Mouse (Mus musculus) lung, postnatal 14 days (tissue): ENCODE results near the gene Adssl1.

Experiments
- DNase-seq: peaks from one replicate; pipeline ENCODE4 v3.0.0; 2021

The Adssl1 gene

DNA sequence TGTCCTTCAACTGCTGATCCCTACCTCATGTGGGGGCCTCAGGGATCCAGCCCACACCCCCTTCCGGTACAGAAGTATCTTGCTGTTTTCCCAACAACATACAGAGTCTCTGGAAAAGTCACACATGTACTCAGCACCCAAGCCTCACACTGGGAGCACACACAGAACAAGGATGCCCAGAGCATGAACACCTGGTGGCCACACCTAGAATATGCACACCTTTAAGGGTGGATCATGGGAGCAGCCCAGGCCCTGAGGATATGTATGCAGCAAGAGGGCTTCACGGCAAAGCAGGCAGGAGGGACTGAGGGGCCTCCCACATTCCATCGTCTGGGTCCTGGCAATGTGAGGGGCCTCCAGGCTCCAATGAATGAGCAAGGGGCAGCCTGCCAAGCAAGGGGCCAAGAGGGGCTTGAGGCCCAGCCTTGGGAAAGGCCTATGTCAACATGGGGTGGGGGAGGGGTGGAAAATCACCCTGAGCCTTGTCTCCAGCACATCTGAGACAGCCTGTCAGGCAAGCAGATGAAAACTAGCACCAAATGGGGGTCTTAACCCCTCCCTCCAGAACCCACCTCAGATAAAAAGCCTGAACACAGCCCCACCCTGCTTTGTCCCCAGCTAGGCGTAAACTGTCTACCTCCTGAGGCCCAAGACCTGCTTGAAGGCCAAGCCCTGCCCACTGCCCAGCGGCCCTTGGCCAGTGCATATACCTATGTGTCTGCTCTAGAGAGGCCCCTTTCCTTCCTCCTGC is 40.9 kb downstream of the Adssl1 start:
- peak; percentile 67 for DNase-seq

DNA sequence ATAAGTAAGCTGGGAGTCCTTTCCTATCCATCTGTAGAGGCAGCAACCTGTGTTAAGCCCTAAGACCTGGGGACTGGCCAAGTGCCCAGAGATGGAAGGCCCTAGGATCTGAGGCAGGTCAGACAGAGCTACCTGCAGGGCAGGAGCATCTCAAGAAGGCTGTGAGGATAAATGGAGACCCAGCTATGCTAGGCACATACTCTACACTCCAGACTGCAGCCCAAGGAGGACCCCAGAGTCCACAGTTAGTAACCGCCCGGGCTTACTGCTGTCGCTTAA is 41.4 kb downstream of the Adssl1 start:
- no peak for DNase-seq

DNA sequence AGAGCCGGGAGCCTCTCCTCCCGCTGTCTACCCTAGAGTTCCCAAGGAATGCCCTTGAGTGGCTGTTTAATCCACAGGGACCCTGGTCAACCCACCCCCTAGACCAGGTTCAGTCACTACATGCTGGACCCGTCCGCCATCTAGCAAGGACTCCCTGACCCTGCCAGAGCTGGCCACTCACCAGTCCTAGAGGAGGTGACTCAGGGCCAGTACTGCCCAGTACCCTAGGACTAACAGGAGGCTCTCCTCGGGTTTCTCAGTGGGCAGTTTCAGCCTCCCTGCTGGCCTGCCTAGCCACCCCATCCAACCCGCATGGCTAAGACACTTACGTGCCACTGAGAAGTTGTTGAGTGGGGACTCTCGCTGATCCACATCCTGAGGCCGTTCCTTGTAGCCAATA is 42.0 kb downstream of the Adssl1 start:
- no peak for DNase-seq

DNA sequence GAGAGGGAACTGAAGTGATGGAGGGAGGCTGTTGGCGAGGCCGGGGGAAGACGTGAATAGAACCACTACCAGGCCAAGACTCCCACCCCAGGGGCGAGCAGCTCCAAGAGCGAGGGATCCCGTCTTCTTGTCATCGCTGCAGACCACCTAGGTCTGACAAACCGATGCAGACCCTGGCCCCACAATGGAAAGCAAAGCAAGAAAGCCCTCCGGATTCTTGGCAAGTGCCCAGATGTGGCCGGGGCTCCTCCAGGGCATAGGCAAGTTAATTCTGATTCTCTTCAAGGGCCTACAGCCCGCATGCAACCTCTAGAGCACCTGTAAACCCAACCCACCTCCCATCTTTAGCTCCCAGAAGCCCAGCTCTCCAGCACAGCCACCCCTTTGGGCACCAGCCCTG is 43.5 kb downstream of the Adssl1 start:
- DNase-seq = no peak

DNA sequence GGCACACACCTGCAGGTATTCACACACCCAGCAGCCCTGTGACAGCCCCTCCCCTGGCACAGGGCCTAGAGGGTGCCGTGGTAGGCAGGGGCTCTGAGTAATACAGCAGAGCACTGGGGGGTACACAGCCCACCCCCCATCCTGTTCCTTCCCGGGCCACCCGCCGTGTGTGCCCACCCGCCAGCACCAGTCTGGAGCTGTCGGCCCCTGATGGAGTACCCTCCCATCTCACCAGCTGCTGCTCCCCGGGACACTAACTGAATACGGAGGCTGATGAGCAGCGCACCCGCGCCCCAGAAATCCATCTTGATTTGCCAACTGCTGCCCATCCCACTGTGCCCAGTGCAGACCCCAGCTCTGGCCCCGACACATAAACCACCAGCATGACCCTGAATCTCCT is 43.9 kb downstream of the Adssl1 start:
- DNase-seq = no peak

DNA sequence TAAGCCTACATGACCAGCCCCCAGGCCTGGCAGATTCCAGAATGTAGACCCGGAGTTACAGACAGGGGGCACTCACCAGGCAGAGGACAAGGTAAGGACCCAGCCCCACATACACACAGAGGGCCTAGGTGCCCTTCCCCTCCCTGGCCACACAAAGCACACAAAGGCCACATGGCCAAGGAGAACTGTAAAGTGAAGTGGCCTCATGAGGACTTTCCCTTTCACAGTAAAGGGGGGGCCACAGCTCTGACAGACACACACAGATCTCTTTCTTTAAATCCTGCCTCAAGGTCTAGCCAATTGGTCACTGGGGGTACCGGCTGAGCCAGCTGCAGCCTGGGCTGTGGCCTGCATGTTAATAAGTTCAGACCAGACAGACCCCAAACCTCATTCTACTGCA is 44.3 kb downstream of the Adssl1 start:
- no peak for DNase-seq

DNA sequence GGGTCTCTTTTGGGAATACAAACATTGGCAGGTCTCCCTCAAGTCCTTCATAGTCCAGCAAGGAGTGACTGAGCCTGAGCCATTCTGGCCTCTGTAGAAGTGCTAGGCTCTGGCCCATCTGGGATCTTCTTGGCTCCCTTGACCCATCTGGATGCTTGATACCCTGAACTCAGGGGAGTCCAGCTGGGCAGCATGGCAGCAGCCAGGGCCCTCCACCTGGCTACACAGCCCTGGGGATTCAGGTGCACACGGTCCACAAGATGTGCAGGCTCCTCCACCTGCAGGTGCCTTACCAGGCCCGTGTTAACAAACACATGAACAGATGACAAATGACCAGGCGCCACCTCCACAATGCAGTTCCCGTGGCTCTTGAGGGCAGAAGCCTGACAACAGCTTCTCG is 44.8 kb downstream of the Adssl1 start:
- DNase-seq = no peak

DNA sequence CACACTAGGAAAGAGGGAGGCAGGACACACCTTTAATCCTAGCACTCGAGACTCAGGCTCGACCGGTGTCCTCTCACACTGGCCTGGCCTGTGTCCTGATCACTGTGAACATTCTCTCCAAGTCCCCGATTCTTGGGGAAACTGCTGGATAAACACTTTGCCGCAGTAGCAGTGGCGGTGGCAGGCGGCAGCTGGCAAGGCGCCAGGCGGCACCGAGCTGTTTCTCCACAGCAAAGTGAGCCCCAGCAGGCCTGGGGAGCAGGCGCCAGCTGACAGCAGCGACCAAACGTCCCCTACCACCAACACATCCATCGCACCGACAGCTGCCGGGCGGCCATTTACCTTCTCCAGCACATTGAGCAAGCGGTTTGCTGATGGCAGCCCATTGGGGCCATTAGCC is 45.6 kb downstream of the Adssl1 start:
- peak; percentile 84 for DNase-seq

DNA sequence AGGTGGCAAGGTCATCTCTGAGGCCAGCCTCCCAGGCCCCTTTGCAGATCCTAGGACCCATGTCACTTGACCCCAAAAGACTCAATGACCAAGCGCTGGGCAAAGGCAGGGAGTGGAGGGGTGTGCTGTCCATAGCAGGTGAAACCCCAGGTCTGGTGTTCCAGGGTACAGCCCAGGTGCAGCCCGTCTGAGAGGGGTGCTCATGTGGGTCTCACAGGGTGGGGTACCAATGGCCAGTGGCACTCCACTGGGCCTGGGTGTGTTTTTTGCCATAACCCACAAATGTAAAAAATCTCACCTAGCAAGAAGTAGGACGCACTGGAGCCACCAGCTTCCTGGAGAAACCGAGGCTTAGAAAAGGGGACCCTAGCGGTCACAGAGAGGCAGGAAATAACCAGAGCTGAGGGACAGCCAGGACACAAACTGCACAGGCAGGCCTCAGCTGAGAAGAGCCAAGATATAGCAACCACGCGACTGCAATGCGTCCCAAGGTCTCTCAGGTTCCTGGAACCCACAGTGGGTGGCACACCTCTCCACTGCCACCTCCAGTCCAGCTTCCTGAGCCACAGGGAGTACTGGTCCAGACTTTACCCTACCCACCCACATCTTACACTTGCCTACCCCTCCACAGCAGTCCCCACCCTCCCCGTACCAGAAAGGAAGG is 46.2 kb downstream of the Adssl1 start:
- no peak for DNase-seq

DNA sequence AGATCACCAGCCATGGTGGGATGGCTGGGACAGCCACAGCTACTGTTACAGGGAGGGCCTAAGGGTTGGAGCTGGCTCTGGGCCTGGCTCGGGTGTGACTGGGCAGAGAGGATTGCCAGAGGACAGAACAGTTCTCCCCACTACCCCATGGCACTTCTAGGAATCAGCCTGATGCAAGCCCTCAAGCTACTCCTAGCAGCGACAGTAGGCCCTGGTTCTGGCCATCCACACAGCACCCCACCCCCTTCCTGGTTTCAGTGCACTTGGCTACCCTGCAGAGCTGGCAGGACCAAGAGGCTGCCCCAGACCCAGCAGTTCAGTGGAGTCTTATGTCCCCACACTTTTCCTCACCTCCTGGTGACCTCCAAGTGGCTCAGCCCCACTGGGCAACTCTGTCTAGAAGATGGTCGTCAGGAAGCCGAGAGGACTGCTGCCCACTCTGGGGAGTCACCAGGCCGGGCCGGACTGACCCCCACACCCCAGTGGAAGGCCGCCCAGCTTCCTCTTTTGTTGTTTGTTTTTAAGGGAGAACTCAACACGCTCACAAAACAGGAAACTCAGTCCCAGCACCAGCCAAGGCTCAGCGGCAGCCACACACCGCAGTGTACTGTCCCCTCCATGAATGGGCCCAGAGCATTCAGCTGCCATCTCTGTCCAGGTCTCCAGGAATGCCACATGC is 47.9 kb downstream of the Adssl1 start:
- peak; percentile 42 for DNase-seq

DNA sequence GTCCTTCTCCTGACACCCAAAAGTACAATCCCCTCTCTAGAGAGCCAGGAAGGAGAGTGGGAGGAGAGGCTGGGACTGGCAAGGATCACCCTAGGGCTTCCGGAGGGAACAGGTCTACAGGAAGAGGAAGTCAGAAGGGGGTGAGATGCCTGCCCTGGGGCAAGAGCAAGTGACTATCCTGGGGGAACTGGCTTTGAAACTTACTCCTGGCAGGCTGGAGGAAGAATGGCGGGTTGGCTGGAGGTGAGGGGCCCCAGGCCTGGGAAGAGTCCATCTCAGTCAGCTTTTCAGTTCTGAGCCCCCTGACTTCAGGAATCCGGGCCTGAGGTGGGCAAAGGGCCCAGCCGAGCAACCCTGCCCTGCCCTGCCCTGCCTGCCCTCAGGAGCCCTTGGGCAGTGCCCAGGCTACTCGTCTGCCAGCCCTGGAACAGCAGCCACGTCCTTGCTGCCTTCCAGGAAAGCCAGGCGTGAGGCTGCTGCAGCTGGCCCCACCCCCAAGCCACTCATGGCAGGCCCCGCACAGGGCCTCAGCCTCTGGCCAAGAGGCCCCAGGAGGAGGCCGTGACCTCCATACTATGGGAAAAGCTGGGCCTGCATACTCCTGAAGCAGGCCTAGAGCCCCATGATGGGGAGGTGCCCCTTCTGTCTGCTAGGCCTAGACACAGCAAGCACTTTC is 51.0 kb downstream of the Adssl1 start:
- peak; percentile 28 for DNase-seq

DNA sequence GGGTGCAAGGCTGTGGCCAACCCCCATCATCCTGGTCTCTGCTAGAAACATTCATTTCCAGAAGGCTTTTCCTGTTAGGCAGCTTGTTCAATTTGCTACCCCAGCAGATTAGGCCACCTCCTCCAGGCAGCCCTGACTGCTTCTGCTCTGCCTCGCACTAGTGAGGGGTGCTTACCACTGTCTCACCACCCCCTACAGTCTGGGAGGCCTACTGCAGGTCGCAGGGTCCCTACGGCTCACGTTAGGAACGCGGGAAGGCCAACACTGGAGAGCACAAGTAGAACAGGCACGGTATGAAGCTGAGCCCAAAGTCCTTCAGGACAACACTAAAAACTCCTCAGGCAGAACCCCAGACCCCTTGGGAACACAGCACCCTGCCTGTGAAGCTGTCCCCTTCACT is 52.0 kb downstream of the Adssl1 start:
- DNase-seq = no peak

DNA sequence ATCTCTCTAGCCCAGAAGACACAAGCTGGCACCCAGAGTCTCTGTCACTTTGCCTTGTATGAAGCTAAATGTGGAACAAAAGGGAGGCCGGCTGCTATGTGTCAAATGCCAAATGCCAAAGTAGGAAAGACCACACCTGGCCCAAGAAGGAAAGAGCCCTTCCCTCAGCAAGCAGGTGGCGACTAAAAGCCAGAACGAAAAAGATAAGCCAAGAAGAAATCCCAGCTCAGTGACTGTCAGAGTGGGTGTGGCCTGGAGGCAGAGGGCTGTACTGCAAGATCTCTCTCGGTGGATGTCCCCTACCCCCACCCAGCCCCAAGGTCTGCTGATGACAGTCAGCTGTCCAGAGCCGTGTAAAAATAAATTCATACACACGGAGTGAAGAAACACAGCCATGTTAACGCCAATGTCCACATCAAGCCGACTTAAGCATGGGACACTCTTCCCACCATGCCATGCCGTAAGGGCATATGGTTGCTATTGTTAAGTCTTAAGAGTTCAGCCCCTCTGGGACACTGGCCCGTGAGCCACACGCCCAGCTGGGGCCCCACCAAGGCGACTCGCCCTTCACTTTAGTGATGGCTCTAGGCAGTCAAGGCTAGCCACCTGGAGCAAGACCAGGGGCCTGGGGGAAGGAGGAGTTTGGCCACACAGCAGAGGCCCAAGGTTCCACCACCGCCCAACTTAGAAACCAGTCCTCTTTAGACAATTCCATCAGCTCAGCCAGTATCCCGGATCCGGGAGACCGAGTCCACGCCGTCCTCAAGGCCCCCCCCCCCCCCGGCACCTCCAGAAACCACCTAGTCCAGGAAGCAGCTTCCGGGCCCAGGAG is 53.1 kb downstream of the Adssl1 start:
- peak; percentile 34 for DNase-seq

DNA sequence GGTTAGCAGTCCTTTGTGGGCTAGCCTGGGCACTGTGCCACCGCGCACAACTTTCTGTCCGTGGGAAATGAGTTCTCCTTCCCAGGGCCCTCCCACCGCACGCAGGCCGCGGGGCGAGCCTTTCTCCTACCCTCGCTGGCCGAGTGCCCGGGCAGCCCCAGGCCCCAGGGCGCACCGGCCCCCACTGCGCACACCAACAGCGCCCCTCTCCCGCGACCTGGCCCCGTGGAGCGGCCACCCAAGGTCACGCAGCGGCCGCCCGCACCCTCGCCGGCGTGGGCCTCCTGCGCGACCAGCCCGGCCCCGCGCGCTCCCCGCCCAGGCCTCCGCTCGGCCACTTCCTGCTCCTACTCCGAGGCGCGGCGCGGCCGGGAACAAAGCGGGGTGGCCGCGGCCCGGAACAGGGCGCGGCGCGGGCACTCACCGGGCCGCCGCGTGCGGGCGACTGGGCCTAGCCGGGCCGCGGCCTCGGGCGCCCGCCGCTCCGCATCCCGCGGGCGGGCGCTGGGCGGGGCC is 53.8 kb downstream of the Adssl1 start:
- peak; percentile 52 for DNase-seq

DNA sequence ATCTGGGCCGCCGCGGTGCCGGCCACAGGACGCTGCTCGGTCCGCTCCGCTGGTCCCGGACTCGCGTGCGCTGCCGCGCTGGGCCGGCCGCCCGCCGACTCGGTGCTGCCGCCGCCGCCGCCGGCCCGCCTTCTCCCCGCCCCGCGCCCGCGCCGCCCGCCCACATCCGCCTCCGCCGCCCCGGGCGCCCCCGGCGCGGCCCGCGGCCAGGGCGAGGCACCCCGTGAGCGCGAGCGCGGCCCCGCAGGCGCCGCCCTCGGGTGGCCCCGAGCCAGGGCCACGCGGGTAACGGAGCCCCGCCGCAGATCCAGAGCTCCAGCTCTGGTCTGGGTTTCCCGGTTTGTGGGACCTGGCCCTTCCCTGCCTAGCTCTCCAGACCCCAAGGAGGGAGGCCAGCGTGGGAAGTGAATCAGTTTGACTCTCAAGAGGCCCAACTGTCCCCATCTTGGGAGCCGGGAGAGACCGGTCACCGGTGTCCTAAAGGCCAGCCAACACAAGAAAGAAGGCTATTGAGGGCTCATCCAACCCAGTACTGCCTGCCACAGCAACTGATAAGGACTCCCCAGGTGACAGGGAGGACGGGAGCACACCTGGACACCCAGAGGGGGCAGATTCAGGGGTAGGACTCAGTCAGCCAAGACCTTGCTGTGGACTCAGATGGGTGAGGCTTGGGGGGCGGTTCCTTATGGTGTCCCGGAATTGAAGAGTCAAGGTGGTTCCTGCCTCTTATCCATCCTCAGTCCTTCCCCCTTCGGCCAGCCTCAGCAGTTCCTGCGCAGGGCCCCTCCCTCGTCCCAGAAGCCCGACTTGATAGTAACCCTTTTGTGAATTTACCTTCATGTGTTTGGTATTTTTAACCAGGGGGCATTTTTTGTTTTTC is 54.5 kb downstream of the Adssl1 start, which contains the start of gene Akt1:
Akt1 (minus strand) TSS at position 753 of the 880 bp plus-strand sequence.
- peak; percentile 50 for DNase-seq

DNA sequence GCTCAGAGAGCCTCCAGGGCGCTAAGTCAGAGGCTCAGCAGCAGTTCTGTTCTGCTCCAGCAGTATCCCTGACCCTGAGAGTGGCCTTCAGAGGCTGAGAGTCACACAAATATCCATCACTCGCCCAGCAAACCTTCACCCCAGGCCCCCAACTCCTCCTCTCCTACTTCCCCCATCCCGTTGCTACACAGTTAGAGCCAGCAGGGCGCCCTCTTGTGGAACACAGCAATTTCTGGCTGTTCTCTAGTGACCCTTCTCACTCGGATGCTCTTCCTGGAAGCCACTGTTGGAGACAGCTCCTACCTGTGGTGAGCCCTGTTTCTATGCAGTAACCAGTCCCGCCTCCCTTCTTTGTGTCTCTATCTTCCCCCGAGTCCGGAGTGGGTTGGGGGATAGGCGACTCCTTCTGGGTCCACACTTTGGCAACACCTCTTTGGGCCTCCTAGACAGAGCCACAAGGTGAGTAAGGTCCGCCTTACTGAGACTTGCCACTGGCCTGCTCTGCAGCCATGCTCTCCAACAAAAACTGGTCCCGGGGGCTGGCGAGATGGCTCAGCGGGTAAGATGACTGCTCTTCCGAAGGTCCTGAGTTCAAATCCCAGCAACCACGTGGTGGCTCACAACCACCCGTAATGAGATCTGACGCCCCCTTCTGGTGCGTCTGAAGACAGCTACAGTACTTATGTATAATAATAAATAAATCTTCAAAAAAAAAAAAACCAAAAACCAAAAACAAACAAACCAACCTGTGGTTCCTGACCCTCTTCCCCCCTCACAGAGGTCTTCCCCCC is 55.6 kb downstream of the Adssl1 start:
- DNase-seq = peak; percentile 88

DNA sequence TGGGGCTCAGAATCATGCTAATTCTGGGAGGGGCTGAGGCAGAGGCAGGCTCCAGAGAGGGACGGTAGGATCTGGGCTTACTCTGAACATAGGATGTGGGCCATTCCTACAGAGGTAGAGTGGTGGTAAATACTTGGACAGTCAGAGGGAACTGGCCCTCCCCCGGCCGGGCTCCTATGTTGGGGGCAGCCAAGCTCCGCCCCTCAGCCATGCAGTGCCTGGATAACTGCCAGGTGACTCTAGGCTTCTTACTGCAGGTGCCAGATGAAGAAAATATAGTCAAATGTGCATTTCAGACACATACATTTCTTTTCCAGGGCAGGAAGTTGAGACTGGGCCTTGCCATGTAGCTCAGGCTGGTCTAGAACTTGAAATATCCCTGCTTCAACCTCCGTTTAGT is 57.2 kb downstream of the Adssl1 start:
- no peak for DNase-seq

DNA sequence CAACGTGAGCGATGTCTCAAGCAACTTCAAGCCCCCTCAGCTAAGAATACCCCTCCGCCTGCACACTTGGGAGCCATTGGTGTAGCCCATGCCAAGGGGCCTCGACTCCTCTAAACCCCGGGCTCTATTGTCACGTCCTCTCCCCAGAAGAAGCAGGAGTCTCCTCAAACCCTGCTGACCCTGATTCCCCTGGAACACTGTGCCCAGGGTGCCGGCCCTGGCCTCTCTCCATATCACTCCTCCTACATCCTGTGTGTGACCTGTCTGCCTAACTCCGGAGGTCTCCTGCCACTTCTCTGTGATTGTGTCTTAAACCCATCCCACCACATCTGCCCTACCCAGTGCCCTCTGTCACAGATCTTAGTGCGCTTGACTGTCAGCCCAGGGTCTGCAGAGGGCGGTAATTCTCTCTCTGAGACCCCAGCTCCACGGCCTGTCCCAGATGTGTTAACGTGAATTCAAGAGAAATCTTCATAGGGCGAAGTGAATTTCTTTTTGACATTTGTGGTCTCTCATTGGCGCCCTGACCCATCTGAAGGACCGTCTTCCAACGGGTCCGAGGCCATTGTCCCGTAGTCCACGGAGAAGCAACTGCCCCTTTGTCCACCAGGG is 58.2 kb downstream of the Adssl1 start:
- no peak for DNase-seq

DNA sequence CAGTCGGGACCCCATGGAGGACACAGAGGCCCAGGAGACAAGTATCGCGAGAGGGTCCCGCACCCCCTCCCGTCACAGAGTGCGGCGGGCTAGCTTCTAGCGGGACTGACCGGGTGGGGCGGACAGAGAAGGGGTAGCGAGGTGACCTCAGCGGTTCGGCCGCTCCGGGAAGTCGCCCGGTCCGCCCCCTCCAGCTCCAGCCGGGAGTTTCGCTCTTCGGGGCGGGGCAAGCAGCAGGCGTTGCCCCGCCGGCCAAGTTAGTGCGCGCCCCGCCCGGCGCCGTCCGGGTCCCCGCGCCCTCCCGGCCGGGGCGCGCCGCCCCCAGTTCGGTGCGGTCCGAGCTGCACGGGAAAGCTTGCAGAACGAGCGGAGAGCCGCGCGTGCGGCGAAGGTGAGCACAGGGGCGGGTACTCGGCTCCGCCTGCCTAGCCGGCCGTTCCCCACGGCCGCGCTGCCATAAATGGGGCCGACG is 58.7 kb downstream of the Adssl1 start, which contains the start of gene Zbtb42:
Zbtb42 (plus strand) TSS at position 274 of the 472 bp plus-strand sequence.
- peak; percentile 75 for DNase-seq
